Mouse (Mus musculus): ENCODE data around the gene Tmem121b. TPM values are rescaled to one million over a fixed set of nuclear protein-coding genes. Genes with fewer than 3 reads are reported as not detected.

Gene Tmem121b
- 10 to 100 TPM; 38.2 to 42.5 TPM for total RNA-seq (2021)
- long read RNA-seq, full-length matches to known transcripts: 22 of 22 reads
- long read RNA-seq, partial matches to known transcripts: 0 of 22 reads
- long read RNA-seq, other reads (novel, unspliced or antisense): 0 of 22 reads

DNA sequence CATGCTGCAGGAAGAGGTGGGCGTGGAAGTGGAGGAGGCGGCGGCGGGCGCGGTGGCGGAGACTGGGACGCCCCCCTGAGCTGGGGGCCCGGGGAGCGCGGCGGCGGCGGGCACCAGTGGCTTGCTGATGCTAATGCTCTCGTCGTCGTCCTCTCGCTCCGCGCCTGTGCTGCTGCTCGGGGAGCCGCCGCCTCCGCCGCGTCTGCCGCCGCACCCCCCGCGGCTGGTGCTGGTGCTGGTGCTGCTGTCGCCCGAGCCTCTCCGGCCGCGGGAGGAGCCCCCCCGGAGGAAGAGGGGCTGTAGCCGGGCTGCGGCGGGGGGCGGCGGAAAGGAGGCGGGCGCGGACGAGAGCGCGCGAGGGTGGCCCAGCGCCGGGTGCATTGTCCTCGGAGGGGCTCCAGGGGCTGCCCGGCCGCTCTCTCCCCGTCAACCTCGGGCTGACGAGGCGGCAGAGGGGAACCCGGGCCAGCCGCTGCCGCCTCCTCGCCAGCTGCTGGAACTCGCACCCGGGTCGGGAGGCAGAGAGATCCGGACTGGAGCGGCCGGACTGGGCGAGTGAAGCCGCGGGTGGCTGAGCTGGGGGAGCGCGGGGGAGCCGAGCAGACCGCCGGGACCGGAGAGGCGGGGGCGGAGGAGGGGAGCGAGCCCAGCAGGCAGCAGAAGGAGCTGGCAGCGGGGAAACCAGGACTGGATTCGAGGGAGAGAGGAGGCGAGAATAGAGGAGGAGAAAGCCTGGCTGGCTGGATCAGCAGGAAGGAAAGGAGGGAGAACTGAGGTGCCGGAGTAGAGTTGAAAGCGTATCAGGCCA, at the start of gene Tmem121b:
Gene Tmem121b (minus strand): TSS at position 434 of the 808 bp plus-strand sequence.
- DNase-seq (ENCODE audit: low spot score in 2 of 2): peak; percentile 87 to 93

DNA sequence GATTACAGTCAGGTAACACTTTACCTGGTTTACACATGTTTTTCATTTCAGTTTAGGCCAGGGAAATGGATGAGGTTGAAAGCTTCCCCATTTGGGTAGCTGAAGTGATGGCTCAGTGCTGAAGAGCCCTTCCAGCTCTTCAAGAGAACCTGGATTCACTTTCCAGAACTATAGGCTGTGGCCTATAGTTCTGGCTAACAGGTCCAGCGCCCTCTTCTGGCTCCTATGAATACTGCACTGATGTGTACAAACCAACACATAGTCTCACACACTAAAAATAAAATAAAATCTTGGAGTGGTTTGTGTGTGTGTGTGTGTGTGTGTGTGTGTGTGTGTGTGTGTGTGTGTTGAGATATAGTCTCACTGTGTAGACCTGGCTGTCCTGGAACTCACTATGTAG, 48.5 kb upstream of the Tmem121b start:
- no peak for DNase-seq (ENCODE audit: low spot score in 2 of 2)

DNA sequence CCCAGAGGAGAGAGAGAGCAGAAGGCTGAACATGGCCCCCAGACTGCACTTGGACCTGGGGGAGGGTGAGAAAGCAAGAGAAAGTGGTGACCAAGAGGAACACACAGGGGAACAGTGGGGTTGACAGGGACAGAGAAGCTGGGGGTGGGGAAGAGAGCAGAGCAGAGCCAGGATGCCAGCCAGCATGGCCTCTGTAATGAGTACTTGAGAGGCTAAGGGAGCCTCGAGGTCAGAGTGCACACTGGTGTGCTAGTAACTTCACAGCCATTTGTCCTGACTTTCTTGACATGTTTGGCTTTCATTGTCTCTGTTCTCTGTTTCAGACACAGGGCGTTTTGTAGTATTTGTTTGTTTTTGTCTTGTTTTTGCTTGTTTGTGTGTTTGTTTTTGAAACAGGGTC, 47.8 kb upstream of the Tmem121b start:
- DNase-seq (ENCODE audit: low spot score in 2 of 2): no peak

DNA sequence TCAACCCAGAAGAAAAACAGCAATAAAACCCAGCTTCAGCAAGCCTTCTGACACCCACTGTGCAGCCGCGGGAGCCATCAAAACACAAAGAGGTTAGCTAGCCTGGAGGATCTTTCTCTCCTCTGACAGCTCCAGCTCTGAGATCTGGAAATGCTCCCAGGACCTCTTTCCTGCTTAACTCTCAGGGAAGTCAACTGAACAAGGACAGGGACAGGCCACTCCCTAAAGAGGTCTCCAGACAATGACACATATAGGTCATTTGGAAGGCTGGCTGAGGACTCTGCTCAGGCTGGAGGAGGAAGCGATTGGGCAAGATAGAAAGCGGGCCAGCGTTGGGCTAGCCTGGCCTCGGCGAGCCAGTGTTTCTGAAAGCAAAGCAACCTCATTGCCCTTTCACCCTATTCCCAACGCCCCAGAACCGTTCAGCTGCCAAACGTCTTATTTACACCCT, 46.2 kb upstream of the Tmem121b start:
- DNase-seq (ENCODE audit: low spot score in 2 of 2): no peak

DNA sequence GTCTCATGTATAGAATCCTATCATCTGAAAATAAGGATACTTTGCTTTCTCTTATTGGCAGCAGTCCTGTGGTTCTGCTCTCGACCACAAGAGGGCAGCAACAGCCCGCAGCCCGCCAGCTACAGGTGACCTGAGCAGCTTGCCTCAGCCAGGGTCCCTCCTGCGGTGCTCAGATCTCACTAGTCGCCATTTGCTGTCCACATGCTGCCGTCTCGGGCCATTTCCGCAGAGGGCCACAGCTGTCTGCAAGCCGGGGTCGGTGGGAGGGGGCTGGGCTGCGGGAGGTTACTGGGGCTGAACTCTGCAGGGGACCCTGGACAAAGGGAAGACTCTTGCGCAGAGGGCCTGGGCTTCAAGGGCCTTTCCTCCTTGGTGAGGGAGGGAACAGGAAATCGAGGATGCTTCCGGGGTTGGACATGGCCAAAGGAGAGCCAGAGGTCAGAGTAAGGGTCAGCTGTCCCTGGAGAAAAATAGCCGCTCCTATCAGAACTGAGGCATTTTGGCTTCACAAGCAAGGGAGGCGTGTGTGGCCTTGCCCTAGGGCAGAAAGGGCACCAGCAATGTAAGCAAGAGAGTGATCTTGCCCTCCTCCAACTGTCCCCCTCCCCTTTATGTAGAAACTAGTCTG, 45.6 kb upstream of the Tmem121b start:
- DNase-seq (ENCODE audit: low spot score in 2 of 2): peak; percentile 70 to 78

DNA sequence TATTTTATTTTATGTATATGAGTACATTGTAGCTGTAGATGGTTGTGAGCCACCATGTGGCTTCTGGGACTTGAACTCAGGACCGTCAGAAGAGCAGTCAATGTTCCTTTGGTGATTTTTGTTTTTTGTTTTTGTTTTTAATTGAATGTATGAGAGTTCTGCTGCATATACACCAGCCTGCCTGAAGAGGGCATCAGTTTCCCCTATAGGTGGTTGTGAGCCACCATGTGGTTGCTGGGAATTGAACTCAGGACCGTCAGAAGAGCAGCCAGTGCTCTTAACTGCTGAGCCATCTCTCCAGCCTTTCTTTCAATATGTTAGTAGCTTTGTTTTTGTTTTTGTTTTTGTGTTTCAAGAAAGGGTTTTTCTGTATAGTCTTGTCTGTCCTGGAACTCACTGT, 42.7 kb upstream of the Tmem121b start:
- DNase-seq (ENCODE audit: low spot score in 2 of 2): no peak

DNA sequence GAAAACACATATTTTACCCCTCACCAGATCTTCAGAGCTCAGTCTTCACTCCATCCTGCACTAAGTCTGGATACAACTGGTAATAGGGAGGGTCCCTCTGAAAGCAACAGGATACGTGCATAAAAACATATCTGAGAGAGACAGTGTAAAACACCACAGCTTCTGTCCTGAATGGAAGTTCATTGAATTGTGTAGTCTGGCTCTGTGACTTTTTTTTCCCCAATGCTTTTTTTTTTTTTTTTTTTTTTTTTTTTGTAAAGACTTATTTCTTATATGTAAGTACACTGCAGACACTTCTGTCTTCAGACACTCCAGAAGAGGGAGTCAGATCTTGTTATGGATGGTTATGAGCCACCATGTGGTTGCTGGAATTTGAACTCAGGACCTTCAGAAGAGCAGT, 39.0 kb upstream of the Tmem121b start:
- DNase-seq (ENCODE audit: low spot score in 2 of 2): no peak

DNA sequence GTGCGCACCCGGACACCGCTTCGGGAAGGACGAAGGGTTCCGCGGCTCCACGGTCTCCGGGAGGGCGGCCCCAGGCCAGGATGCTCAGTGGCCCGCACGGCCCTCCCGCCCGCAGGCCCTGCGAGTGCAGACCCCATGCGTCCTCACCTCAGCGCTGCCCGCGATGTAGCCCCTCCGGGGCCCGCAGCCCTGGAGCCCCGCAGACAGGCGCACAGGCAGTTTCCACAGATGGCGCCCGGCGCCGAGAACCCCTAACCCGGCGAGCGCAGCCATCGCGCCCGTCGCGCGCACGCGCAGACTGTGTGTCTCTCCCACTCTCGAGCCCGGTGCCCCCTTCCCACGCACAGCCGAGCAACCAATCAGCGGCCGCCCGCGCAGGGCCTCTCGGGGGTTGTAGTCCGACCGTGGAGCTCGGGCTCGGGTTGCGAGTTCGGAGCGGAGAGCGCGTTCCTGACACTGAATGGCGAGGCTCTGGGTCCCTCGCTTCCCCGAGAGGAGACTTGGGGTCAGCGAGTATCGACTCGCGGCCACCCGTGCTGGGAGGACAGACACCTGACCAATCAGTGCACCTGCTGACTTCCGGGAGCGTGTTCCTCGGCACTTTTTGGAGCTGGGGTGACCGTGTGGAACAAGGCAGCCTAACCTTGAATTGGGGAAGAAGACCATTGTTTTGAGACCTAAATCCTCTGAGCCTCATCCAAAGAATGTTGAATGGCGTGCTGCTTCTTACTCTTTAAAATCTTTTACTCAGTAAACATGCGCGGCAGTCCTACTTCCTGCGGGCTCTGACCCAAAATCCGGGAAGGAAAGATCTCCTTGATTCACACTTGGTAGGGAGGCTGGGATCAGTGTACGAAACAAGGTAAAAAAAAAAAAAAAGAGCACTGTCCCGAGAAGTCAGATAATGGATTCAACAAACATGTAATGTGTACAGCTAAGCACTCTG, 37.7 kb upstream of the Tmem121b start, which contains the start of gene Hdhd5:
Gene Hdhd5 (minus strand): TSS at position 300 of the 946 bp plus-strand sequence.
- peak; percentile 93 to 96 for DNase-seq (ENCODE audit: low spot score in 2 of 2)

DNA sequence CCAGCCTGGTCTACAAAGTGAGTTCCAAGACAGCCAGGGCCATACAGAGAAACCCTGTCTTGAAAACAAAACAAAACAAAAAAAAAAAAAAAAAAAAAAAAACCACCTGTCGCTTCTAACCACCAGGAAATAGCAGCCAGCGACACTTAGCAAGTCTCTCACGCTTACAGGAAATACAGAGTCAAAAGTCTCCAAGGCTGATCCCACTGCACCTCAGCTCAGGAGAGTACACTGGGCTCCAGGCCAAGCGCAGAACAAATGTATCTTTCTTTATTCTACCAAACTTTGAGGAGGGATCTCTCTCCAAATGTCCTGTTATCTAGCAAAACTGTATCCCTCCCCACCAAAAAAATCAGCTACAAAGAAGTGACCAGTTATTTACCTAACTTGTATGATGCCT, 35.5 kb upstream of the Tmem121b start:
- no peak for DNase-seq (ENCODE audit: low spot score in 2 of 2)

DNA sequence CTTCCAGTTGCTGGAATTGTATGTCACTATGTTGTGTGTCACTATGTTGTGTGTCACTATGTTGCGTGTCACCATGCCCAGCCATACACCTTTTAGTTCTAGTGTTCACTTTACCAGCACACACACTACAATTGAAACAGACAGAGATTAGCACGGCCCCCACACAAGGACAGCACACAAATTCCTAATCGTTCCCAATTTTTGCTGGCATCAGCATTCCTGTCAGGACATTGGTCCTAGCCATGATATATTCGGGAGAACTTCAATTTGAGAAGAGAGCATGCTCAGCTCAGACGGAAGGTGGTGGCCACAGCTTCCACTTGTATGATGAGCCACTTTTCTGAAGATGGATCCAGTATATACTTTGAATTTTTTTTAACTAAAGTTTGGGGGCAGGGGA, 31.2 kb upstream of the Tmem121b start:
- DNase-seq (ENCODE audit: low spot score in 2 of 2): no peak

DNA sequence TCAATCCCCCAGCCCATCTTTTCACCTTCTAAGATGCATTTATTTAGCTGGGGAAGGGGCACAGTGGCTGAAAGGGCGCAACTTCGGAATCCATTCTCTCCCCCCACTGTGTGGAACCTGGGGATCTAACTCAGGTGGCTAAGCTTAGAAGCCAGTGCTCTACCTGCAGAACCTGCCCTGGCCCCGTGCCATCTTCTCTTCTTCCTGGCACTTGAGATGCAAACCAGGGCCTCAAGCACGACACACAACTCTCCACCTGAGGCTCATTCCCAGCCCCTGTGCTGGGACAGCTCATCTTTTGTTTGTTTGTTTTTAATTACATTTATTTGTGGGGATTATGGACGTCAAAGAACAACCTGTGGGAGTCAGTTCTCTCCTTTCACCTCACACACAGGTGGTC, 26.0 kb upstream of the Tmem121b start:
- no peak for DNase-seq (ENCODE audit: low spot score in 2 of 2)

DNA sequence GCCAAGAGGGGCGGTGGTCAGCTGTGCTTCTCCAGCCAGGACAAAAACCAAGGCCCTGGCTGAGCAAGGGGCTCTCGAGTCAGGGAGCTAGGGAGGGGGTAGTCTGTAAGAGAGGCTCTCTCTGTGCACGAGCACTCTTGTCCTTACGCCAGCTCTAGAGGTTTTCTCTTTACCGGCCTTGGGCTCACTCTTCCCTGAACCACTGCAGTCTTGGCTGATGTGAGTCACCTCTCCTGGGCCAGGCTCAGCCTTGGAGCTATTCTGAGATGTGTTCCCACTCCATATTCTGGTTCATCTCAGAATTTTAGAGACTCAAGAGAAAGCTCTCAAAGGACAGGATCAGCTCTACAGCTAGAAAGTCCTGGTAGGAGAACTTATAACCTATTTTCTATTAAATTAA, 23.7 kb upstream of the Tmem121b start:
- DNase-seq (ENCODE audit: low spot score in 2 of 2): no peak

DNA sequence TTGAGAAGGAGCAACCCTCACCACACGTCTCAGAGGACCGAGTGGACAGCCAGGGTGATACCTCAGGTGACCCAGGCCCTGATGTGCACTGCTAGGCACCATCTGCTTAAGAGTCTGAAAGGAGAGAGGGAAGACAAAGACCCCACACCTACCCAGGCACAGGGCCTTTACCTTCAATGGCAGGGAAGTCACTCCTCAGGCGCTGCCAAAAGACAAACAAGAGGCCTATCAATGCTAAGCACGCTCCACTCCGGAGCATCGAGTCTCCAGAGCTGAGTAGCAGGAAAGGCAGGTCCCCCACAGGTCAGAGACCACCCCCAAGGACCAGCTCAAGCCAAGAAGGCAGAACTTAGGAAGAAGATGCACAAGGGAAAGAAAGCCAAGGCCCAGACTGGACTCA, 23.3 kb upstream of the Tmem121b start:
- no peak for DNase-seq (ENCODE audit: low spot score in 2 of 2)

DNA sequence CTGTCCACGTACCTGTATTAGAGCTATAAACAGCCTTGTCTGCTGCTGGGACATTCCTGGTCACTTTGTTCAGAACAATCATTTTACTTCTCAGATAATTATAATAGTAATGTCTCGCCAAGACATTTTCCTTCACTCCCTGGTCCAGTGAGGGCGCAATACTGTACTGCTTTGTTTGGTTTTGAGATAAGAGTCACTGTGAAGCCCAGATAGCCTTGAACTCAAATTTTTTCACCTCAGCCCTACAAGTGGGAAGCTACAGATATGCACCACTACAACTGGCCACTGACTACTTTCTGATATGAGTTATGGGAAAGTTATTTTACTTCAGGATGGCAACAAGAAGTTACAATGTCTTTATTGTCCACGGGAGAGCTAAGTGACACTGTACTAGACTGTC, 22.8 kb upstream of the Tmem121b start:
- DNase-seq (ENCODE audit: low spot score in 2 of 2): no peak

DNA sequence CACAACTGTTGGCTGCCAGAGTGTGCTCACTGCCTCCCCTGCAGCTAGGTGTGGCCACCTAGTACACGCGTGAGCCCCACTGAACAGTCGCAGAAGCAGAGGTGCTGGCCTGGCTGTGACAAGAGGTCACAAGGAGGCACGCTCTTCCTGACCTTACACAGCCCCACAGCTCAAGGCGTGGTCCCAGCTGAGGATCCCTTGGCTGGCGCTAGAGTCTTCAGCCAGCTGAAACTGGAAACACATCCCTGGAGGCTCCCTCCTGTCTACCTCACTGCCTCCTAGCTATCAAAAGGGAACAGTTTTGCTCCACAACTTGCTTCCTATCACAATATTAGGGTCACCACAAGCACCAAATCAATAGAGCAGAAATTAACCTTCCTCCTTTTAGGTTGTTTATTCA, 17.6 kb upstream of the Tmem121b start:
- DNase-seq (ENCODE audit: low spot score in 2 of 2): no peak

DNA sequence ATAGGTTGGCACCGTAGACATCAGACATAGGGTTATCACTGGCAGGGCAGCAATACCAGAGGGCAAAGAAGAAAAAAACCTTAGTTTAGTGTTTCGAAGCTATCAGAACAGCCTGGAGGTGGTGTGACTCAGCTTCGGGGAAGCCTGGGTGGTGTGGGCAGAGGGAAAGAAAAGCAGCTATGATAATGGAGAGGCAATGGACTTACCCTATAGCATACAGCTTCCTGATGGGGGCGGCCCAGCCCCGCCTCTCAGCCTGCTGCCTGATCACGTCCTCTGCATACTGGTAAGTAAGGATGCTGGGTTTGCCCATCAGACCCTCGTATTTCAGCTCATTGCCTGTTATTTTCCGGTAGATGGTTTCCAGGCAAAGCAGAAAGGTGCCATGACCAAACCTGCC, 16.8 kb upstream of the Tmem121b start:
- no peak for DNase-seq (ENCODE audit: low spot score in 2 of 2)

DNA sequence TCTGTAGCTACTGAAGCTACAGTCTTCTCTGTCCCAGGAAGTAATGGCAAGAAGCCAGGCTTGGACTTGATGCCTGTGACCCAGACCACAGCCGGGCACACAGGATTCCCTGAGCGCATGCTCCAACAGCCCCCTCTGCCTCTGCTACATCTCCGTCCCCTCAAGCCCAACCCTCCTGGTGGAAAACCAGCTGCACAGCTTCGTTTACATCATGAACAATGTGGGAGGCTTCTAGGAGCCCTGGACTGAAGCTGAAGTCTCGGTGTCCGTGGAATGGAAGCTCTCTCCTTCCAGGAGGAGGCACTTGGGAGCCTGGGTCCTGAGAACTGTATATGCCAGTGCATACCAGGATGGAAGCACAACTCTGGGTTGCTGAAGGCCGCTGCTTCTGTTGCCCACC, 16.4 kb upstream of the Tmem121b start:
- no peak for DNase-seq (ENCODE audit: low spot score in 2 of 2)

DNA sequence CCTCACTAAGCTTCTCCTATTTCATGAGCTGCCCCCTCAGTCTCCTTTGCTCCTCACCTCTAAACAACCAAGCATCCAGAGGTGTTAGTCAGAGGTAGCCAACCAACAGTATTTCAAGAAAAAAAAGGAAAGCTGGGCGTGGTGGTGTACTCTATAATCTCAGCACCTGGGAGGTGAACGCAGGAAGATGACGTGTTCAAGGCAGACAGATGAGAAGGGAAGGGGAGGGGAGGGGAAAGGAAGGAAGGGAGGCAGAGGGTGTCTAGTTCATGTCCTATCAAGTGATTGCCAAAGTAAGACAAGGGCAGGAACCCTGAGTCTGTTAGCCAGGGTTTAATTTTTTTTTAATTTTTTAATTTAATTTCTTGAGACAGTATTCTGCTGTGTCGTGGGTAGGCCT, 15.0 kb upstream of the Tmem121b start:
- DNase-seq (ENCODE audit: low spot score in 2 of 2): no peak

DNA sequence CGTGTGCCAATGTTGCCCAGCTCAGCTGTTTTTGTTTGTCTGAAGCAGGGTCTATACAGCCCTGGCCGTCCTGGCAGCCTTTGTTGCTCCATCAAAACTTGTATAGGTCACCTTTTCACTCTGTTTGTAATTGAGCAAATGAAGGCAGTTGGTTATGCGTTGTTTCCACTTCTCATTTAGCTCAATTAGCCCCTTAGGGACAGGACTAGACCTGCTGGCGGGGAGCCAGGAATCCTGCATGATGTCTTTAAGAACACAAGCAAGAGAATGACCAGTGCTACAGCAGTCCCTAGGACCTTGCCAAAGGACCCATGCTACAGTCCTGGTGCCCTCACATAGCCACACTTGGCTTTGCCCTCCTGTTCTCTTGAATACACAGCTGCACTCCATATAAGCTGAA, 11.9 kb upstream of the Tmem121b start:
- no peak for DNase-seq (ENCODE audit: low spot score in 2 of 2)

DNA sequence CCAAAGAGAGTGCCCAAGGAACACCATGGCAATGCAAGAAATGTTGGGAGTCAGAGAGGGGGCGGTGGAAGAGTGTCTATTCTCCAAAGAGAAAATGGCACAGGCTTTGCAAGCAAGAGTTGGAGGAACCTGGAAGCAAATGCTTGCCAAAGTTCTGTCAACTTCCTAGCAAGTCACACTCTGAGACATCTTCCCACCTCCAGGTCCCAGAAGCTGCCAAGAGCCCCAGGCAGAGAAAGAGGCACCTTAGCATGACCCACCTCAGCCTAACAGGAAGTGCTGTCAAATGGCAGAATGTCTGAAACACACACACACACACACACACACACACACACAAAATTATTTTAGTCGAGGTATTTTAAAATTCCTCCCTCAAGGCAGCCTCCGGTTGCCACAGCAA, 10.4 kb upstream of the Tmem121b start:
- DNase-seq (ENCODE audit: low spot score in 2 of 2): no peak

DNA sequence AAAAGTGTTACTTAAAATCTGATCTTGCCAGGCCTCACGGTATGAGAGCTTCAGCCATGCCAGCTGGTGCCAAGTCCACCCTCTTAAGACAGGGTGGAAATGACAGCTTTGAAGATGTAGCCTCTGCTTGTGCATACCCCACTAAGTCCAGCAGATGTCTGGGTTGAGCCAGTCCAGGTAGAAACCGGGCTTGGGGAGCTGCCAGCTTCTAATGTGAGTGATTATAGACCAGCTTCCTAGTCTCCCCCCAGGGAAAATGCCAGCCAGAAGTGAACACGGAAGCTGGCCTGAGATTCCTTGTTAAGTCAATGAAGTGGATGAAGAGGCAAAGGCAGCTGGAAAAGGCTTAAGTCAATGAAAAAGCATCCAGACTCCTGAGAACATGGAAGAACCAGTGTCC, 2.9 kb upstream of the Tmem121b start:
- DNase-seq (ENCODE audit: low spot score in 2 of 2): no peak

Measured in layer of hippocampus, postnatal 10 days (tissue).